Mouse (Mus musculus) midbrain, embryonic 10.5 days (tissue): ENCODE measurements around the gene Gga2. TPM values are rescaled to one million over a fixed set of nuclear protein-coding genes. Genes with fewer than 3 reads are reported as not detected.

Experiments used
- DNase-seq: peaks from one replicate; pipeline ENCODE4 v3.0.0-alpha.2; 2017; ENCODE audit warnings: low spot score
- H3K27ac ChIP-seq: fragments of 300-500 bp; sonication (generic); replicated peaks from 2 replicates; pipeline ENCODE4 v1.5.1; 2016; ENCODE audit warnings: mild to moderate bottlenecking
- H3K27me3 ChIP-seq: fragments of 300-500 bp; sonication (generic); 2 replicates; pipeline ENCODE4 v1.6.1; 2016; ENCODE audit warnings: low read depth, mild to moderate bottlenecking; ENCODE audit not compliant: poor library complexity, severe bottlenecking
- H3K36me3 ChIP-seq: fragments of 300-500 bp; sonication (generic); 2 replicates; pipeline ENCODE4 v1.6.1; 2016; ENCODE audit warnings: mild to moderate bottlenecking, moderate library complexity
- H3K4me1 ChIP-seq: fragments of 300-500 bp; sonication (generic); 2 replicates; pipeline ENCODE4 v1.6.1; 2016
- H3K4me3 ChIP-seq: fragments of 300-500 bp; sonication (generic); 2 replicates; pipeline ENCODE4 v1.5.1; 2016; ENCODE audit warnings: mild to moderate bottlenecking, moderate library complexity
- H3K9me3 ChIP-seq: fragments of 300-500 bp; sonication (generic); replicated peaks from 2 replicates; pipeline ENCODE4 v1.6.1; 2016; ENCODE audit warnings: mild to moderate bottlenecking
- WGBS: fragments of 180-500 bp; shearing (Covaris S2); methylation state at CpG from one replicate; pipeline ENCODE4 v1.1.7; 2016; 5-methylcytosine and 5-hydroxymethylcytosine counted together
- polyA plus RNA-seq: library from polyadenylated mRNA; unstranded; fragments of >200 nt; fragmentation: Nextera tagmentation; extraction: Ambion mirVana; gene quantifications from 2 replicates; pipeline ENCODE4 v1.2.1, GENCODE M21; 2016

Gene Gga2
- polyA plus RNA-seq, 1 experiment from 2014 or later: 90.3 TPM

DNA sequence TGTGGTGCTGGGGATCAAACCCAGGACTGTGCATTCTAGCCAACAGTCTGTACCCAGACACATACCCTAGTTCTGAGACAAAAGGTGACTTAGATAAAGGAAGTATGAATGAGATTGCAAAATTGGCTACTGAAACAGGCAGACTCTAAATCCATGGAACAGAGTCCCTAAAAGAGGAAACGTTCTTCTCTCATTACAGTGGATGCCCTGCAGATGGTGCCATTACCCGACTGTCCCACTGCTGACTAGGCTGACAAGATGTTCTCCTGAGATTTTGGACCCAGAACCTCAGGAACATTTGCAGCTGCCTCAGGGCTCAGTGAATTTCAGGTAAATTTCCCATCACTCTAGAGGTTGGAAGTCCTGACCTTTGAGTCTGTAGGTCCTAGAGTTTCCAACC lies 13.3 kb upstream of the Gga2 start:
- no peaks in the 10 kb centered on the region for H3K27me3 ChIP-seq
- 54% methylated on average over 2 of the region's 2 CpGs for WGBS
- H3K9me3 ChIP-seq: no peaks in the 10 kb centered on the region

DNA sequence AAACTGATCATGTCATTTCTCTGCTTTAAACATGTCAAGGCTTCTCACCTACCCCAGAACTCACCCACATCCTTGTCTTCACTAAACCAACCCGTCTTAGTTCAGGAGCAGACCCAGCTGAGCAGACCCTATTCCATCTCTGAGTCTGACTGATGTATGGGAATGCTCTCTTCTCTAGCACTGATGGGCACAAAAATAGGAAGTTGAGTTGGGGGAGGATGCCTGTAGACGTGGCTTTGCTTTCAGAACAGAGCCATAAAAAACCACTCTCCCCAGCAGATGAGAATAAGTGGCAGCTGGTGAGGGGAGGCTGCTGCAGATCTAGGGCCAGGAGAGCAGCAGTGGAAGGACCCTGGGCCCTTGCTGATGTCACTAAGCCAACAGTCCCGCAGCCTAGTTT lies 12.3 kb upstream of the Gga2 start:
- Histone ChIP-seq H3K9me3 (no peaks in the 10 kb centered on the region), H3K27ac (no peak overlapping the region), H3K36me3 (peaks cover 18% of the 10 kb centered on the region), H3K4me3 (no peak overlapping the region), H3K4me1 (no peaks in the 10 kb centered on the region), H3K27me3 (no peaks in the 10 kb centered on the region)
- no peak for DNase-seq
- WGBS: 79% methylated on average over 3 of the region's 3 CpGs

More for the DNA sequence above, 13.3 kb upstream of the Gga2 start:
- Histone ChIP-seq H3K36me3 (peaks cover 28% of the 10 kb centered on the region), H3K4me3 (no peak overlapping the region), H3K4me1 (no peaks in the 10 kb centered on the region), H3K27ac (no peak overlapping the region)
- no peak for DNase-seq

DNA sequence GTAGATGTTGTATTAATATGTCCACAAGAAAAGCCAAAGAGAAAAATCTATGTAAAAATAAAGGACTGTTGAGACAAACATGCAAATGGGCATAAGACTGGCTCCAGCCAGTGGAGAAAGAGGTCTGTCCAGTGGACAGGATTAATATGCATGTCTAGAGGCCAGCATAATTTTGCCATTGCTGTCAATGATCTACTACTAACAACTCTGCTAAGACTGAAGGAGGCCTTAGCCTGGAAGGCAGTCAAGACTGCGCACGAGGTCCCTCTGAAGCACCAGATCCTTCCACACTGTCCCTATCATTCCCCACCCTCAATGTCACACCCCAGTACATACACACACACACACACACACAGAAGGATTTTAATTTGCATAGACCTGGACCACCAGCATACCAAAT lies 1.1 kb upstream of the Gga2 start:
- no peak for DNase-seq
- Histone ChIP-seq H3K9me3 (no peaks in the 10 kb centered on the region), H3K4me3 (no peak overlapping the region), H3K27ac (no peak overlapping the region), H3K27me3 (no peaks in the 10 kb centered on the region), H3K36me3 (peaks cover 13% of the 10 kb centered on the region), H3K4me1 (peaks cover 27% of the 10 kb centered on the region)
- 100% methylated on average over 2 of the region's 2 CpGs for WGBS

DNA sequence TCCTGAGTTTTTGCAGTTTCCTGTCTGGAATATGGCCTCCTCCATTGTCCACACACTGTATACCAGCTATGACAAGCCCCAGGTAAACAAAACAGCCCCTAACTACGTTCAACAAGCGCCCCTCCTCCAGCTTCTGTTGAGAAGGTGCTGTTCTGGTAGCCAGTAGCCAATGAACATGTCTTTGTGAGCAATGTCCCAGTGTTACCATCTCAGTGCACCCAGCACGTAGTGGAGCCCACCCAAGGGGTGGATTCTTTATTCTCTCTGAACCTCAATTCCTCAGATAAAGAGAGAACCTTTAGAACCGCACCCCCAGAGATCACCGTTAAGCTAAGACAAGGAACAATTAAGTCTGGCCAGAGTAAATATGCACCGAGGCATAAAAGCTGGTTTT lies 752 bp downstream of the Gga2 start:
- peaks cover 28% of the 10 kb centered on the region for H3K36me3 ChIP-seq
- 4% methylated on average over 6 of the region's 6 CpGs for WGBS
- peak overlapping the region; percentile 64 for H3K4me3 ChIP-seq
- H3K4me1 ChIP-seq: peaks cover 45% of the 10 kb centered on the region
- no peak for DNase-seq
- H3K27ac ChIP-seq: peak overlapping the region; percentile 92
- H3K27me3 ChIP-seq: no peaks in the 10 kb centered on the region
- no peaks in the 10 kb centered on the region for H3K9me3 ChIP-seq

DNA sequence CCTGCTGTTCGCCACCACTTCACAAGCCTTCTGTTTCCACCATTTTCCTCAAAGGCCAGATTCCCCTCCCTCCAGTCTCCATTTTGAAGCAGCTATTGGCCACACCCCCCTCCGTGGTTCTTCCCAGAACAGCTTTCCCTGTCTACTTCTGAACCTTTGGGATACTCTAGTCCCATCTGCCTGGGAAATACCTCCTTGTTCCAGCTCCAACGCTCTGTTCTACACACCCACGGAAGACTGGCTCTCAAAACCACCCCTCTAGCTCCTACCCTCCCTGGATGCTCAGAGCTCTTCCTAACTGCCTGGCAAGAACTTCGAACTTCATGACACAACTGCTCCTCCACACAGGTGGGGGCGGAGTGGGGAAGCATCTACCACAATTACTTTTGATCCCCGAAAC lies 2.0 kb downstream of the Gga2 start:
- peak overlapping the region; percentile 64 for H3K4me3 ChIP-seq
- H3K4me1 ChIP-seq: peaks cover 49% of the 10 kb centered on the region
- H3K9me3 ChIP-seq: no peaks in the 10 kb centered on the region
- WGBS: 86% methylated on average over 7 of the region's 7 CpGs
- DNase-seq: no peak
- peaks cover 34% of the 10 kb centered on the region for H3K36me3 ChIP-seq
- no peaks in the 10 kb centered on the region for H3K27me3 ChIP-seq
- H3K27ac ChIP-seq: peak overlapping the region; percentile 38; the same call in 1 of the 2 replicates

DNA sequence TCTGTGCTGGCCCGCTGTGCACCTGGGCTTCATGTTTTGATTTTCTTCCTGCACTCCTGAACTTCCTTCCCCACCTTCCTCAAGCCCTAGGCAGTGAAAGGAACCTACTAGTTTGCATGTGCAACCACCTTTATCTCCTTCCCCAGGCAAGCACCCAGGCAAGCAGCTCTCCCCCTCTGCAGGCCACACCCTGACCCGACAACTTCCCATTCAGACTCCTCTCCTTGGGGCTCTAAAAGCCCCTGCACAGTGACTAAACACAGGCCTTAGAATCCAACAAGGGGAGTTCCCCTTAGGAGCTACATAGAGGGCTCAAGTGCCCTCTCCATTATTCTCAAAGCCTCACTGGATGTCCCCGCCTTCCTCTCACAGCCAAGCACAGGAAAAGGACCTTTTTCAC lies 2.8 kb downstream of the Gga2 start:
- Histone ChIP-seq H3K27me3 (no peaks in the 10 kb centered on the region), H3K36me3 (peaks cover 39% of the 10 kb centered on the region), H3K27ac (peak overlapping the region; percentile 38), H3K4me1 (peaks cover 49% of the 10 kb centered on the region), H3K4me3 (peak overlapping the region; percentile 64; the same call in 1 of the 2 replicates), H3K9me3 (no peaks in the 10 kb centered on the region)
- DNase-seq: no peak
- WGBS: 77% methylated on average over 3 of the region's 3 CpGs

DNA sequence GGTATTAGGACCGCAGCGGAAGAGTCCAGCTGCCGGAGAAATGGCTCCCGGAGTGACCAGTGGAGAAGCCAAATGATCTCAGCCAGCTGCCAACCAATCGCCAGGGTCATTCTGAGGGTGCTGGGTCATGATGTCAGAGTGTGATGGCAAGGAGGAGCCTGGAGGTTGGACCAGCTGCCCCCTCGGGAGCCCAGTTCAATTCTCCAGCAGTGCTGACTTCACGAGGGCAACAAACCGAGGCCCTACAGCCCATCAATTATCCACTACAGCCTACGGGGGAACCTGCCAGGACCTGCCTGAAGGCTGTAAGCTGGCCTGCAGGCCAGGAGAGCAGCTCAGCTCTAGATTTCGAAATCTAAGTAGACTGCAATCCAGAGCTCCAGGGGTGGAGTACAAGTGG lies 5.3 kb downstream of the Gga2 start:
- H3K36me3 ChIP-seq: peaks cover 63% of the 10 kb centered on the region

DNA sequence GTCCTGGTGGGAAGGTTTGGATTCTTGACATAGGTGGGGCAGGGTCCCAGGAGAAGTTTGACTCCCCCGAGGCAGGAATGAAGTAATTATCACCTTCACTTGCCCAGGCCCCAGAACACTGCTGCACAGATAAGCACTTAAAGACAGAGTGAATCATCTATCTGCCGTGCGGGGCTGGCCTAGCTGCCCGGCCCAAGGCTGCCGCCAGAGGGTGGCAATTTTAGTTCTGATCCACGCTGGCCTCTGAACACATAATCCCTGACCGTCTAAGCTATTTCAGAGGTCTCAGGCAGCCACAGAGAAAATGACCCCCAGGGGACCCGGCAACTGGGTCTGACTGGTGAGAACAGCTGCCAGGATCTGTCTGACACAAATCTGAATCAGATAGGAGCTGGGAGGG lies 5.9 kb downstream of the Gga2 start:
- Histone ChIP-seq H3K27me3 (no peaks in the 10 kb centered on the region), H3K4me1 (peaks cover 47% of the 10 kb centered on the region), H3K4me3 (0 out of 2 replicates have a peak overlapping the region, but pooled peaks have one; percentile 24), H3K36me3 (peaks cover 69% of the 10 kb centered on the region), H3K27ac (peak overlapping the region; percentile 75), H3K9me3 (no peaks in the 10 kb centered on the region)
- WGBS: 61% methylated on average over 8 of the region's 8 CpGs
- DNase-seq: peak; percentile 27

More for the DNA sequence above, 5.3 kb downstream of the Gga2 start:
- Histone ChIP-seq H3K4me1 (peaks cover 49% of the 10 kb centered on the region), H3K9me3 (no peaks in the 10 kb centered on the region), H3K27ac (peak overlapping the region; percentile 75), H3K4me3 (0 out of 2 replicates have a peak overlapping the region, but pooled peaks have one; percentile 24), H3K27me3 (no peaks in the 10 kb centered on the region)
- peak; percentile 19 for DNase-seq
- 71% methylated on average over 10 of the region's 10 CpGs for WGBS

DNA sequence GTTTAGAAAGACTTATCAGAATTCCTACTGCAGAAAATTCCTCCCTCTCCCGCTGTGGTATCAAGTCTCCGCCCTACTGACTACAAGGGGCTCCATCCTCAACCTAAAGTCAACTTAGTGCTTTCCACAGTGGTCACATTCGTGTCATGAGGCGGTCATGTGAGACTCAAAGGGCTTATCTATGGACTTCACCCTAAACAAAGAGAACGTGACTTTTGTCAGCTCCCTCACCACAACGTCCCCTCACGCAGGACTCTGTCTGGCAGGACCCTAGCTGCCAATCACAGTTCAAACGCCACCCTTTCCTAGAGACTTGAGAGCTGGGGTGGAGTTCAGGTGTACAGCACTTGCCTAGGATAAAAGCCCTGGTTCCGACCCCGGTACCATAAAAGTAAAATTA lies 8.1 kb downstream of the Gga2 start:
- no peak for DNase-seq
- peaks cover 80% of the 10 kb centered on the region for H3K36me3 ChIP-seq
- H3K27me3 ChIP-seq: no peaks in the 10 kb centered on the region
- H3K4me3 ChIP-seq: no peak overlapping the region
- H3K27ac ChIP-seq: no peak overlapping the region
- 91% methylated on average over 10 of the region's 10 CpGs for WGBS
- peaks cover 26% of the 10 kb centered on the region for H3K4me1 ChIP-seq
- no peaks in the 10 kb centered on the region for H3K9me3 ChIP-seq

DNA sequence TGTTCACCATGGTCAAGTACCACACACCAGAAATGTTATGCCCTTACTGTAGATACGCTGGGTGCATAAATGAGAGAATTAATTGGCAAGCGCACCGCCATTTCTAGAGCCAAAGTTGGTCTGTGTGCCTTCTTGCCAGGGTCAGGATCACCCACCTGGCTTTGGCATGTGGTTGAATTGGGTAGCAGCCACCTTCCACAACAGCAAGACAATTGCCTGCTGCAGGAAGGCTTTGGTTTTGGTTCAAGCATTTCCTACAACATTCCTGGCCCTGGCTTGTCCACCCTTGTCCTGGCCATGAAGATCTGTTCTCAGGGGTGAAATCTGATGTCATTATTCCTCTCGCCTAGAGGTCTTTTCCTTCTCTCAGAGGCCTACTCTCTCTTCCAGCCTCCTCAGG lies 8.7 kb downstream of the Gga2 start:
- H3K36me3 ChIP-seq: peaks cover 84% of the 10 kb centered on the region
- H3K27ac ChIP-seq: no peak overlapping the region
- H3K27me3 ChIP-seq: no peaks in the 10 kb centered on the region
- no peak for DNase-seq
- no peaks in the 10 kb centered on the region for H3K9me3 ChIP-seq
- H3K4me1 ChIP-seq: peaks cover 24% of the 10 kb centered on the region
- H3K4me3 ChIP-seq: no peak overlapping the region
- 94% methylated on average over 4 of the region's 4 CpGs for WGBS

DNA sequence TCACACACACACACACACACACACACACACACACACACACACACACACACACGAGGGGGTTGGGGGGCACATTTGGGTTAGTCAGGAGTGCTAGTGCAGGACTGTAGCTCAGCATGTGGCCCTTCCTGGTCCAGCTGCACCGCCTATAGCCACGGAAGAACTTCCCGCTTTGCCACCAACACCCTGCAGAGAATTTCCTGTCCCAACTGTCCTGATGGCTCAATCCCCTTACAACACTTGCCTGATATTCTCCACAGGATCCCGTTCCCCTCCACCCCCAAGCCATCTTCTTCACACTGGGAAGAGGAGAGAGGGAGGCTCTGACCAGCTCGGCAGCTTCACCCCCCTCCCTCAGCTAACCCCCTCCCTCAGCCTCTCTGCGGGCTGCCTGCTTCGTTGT lies 20.6 kb downstream of the Gga2 start:
- Histone ChIP-seq H3K27ac (no peak overlapping the region), H3K36me3 (peaks cover 98% of the 10 kb centered on the region), H3K4me1 (no peaks in the 10 kb centered on the region), H3K27me3 (no peaks in the 10 kb centered on the region), H3K9me3 (no peaks in the 10 kb centered on the region), H3K4me3 (no peak overlapping the region)
- no peak for DNase-seq
- 83% methylated on average over 8 of the region's 8 CpGs for whole genome bisulfite sequencing

DNA sequence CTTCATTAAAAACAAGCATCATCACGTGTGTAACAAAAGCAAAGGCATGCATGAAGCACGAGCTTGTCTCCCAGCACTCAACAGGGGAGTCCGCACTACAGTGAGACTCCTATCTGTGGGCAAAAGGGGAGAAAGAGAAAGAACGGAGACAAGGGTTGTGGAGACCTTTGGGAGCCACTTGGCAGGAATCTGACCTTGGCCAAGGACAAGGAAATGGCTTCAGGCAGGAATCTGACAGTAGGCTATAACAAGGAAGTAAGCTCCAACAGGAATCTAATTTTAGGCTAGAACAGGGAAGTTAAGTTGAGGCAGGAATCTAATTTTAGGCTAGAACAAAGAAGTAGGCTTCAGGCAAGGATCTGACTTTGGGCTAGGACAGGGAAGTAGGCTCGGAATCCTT lies 25.1 kb downstream of the Gga2 start:
- no peak for DNase-seq
- H3K36me3 ChIP-seq: peaks cover 98% of the 10 kb centered on the region
- H3K27me3 ChIP-seq: no peaks in the 10 kb centered on the region
- H3K4me3 ChIP-seq: no peak overlapping the region
- no peaks in the 10 kb centered on the region for H3K9me3 ChIP-seq
- no peaks in the 10 kb centered on the region for H3K4me1 ChIP-seq
- H3K27ac ChIP-seq: no peak overlapping the region
- WGBS: 87% methylated on average over 5 of the region's 5 CpGs

DNA sequence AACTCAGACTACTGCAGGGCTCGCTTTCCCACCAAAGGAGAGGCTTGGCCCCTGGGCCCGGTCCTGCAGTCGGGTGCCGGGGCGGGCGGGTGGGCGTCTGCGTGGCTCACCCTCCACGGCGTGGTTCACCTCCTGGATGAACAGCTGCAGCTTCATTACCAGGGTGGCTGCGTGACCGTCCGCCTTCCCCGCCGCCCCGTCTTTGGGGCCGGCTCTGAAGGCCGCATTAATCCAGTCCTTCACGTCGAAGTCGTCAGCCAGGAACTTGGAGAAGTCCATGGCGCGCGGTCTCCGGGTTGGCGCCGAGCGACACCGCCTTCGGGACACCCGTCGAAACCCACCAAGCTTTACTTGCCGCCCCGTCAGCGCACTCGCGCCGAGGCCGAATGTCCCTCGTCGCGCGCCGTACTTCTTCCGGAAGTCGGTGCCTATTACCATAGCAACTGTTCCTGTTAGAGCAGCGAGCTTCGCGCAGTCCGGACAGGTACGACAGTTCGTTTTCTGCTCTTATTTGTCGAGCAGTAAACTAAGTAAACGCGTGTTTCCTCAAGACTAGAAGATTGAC lies 39.6 kb downstream of the Gga2 start, which contains the start of gene Cog7:
Cog7 (minus strand) TSS at position 405 of the 565 bp plus-strand sequence.
- Histone ChIP-seq H3K27me3 (no peaks in the 10 kb centered on the region), H3K9me3 (no peaks in the 10 kb centered on the region), H3K27ac (peak within 1 kb of the TSS; percentile 85), H3K4me3 (peak within 1 kb of the TSS; percentile 77), H3K4me1 (peaks cover 22% of the 10 kb centered on the region), H3K36me3 (peaks cover 15% of the 10 kb centered on the region)
- WGBS: under 1% methylated on average over 55 of the region's 55 CpGs
- DNase-seq: peak; percentile 91
